Mouse (Mus musculus) MEL (cell line): Measurements from ENCODE around the gene Etv4. TPM values are rescaled to one million over a fixed set of nuclear protein-coding genes. Genes with fewer than 3 reads are reported as not detected.

ENCODE experiments used
- DNase-seq: peaks from one replicate; pipeline ENCODE4 v3.0.0; 2011; ENCODE audit warnings: low read depth, low spot score
- H3K27ac ChIP-seq: 2 replicates; pipeline ENCODE4 v1.5.1; 2012; ENCODE audit warnings: low read depth, mild to moderate bottlenecking, control low read depth, low read length, moderate library complexity; ENCODE audit not compliant: control insufficient read depth
- H3K27me3 ChIP-seq, 2 experiments: fragments of 150-350 bp in 1 of 2; sonication (generic) in 1 of 2; 2 replicates each; pipeline ENCODE4 v1.6.1; 2012; ENCODE audit warnings: low read length in 2 of 2, mild to moderate bottlenecking in 2 of 2, improper control_type of control experiment in 1 of 2, moderate library complexity in 1 of 2; ENCODE audit not compliant: insufficient read depth in 2 of 2, control insufficient read depth in 1 of 2
- H3K36me3 ChIP-seq, 2 experiments: 2 replicates each; pipeline ENCODE4 v1.6.1; 2012 to 2014; ENCODE audit warnings: low read length in 2 of 2, improper control_type of control experiment in 1 of 2, inconsistent platforms in 1 of 2, mild to moderate bottlenecking in 1 of 2; ENCODE audit not compliant: insufficient read depth in 2 of 2, control insufficient read depth in 1 of 2
- H3K4me1 ChIP-seq, 2 experiments: fragments of 150-350 bp in 1 of 2; sonication (generic) in 1 of 2; 2 replicates each; pipeline ENCODE4 v1.6.1; 2012; ENCODE audit warnings: low read length in 2 of 2, improper control_type of control experiment in 1 of 2, mild to moderate bottlenecking in 1 of 2; ENCODE audit not compliant: insufficient read depth in 2 of 2, control insufficient read depth in 1 of 2
- H3K4me3 ChIP-seq, 2 experiments: fragments of 150-350 bp in 1 of 2; sonication (generic) in 1 of 2; 2 replicates each; pipeline ENCODE4 v1.5.1; 2012; ENCODE audit warnings: low read depth in 2 of 2, low read length in 2 of 2, mild to moderate bottlenecking in 2 of 2, moderate library complexity in 2 of 2, control low read depth in 1 of 2, improper control_type of control experiment in 1 of 2; ENCODE audit not compliant: control insufficient read depth in 1 of 2, insufficient read depth in 1 of 2
- H3K79me2 ChIP-seq: 2 replicates; pipeline ENCODE4 v1.6.1; 2012; ENCODE audit warnings: mild to moderate bottlenecking, low read length, moderate library complexity; ENCODE audit not compliant: control insufficient read depth, poor library complexity, insufficient read depth
- H3K9ac ChIP-seq: 2 replicates; pipeline ENCODE4 v1.6.1; 2012; ENCODE audit warnings: low read depth, mild to moderate bottlenecking, control low read depth, low read length, moderate library complexity; ENCODE audit not compliant: control insufficient read depth, poor library complexity, severe bottlenecking
- H3K9me3 ChIP-seq: fragments of 150-350 bp; sonication (generic); replicated peaks from 2 replicates; pipeline ENCODE4 v1.6.1; 2012; ENCODE audit warnings: mild to moderate bottlenecking, low read length, improper control_type of control experiment, moderate library complexity; ENCODE audit not compliant: insufficient read depth
- CHD2 ChIP-seq: IDR thresholded peaks from 2 replicates; pipeline ENCODE4 v1.6.1; 2011; ENCODE audit warnings: low read length, improper control_type of control experiment
- E2F4 ChIP-seq: IDR thresholded peaks from 2 replicates; pipeline ENCODE4 v1.6.1; 2011; ENCODE audit warnings: low read depth, low read length, improper control_type of control experiment, borderline replicate concordance
- ETS1 ChIP-seq: IDR thresholded peaks from 2 replicates; pipeline ENCODE4 v1.6.1; 2012; ENCODE audit warnings: low read depth, mild to moderate bottlenecking, inconsistent platforms, low read length, improper control_type of control experiment, moderate library complexity
- GABPA ChIP-seq: IDR thresholded peaks from 2 replicates; pipeline ENCODE4 v1.6.1; 2012; ENCODE audit warnings: low read depth, mild to moderate bottlenecking, inconsistent platforms, low read length, improper control_type of control experiment, moderate library complexity
- HCFC1 ChIP-seq: IDR thresholded peaks from 2 replicates; pipeline ENCODE4 v1.6.1; 2012; ENCODE audit warnings: low read depth, mild to moderate bottlenecking, inconsistent platforms, low read length, improper control_type of control experiment, moderate library complexity
- KAT2A ChIP-seq: conservative IDR thresholded peaks from 2 replicates; pipeline ENCODE4 v1.6.1; 2012; ENCODE audit warnings: low read depth, low read length, improper control_type of control experiment, inconsistent platforms
- MAZ ChIP-seq: IDR thresholded peaks from 2 replicates; pipeline ENCODE4 v1.6.1; 2012; ENCODE audit warnings: low read depth, mild to moderate bottlenecking, inconsistent platforms, low read length, improper control_type of control experiment
- MEF2A ChIP-seq: IDR thresholded peaks from 2 replicates; pipeline ENCODE4 v1.6.1; 2014; ENCODE audit warnings: low read depth, mild to moderate bottlenecking, inconsistent platforms, low read length, improper control_type of control experiment; ENCODE audit not compliant: poor library complexity, insufficient replicate concordance, severe bottlenecking; ENCODE audit errors: extremely low read depth
- MYB ChIP-seq: IDR thresholded peaks from 2 replicates; pipeline ENCODE4 v1.6.1; 2011; ENCODE audit warnings: mild to moderate bottlenecking, low read depth, low read length, improper control_type of control experiment
- NELFE ChIP-seq: IDR thresholded peaks from 2 replicates; pipeline ENCODE4 v1.6.1; 2011; ENCODE audit warnings: low read depth, low read length, improper control_type of control experiment
- POLR2AphosphoS5 ChIP-seq: IDR thresholded peaks from 2 replicates; pipeline ENCODE4 v1.6.1; 2012; ENCODE audit warnings: low read depth, borderline replicate concordance, mild to moderate bottlenecking, inconsistent platforms, low read length, moderate library complexity, mixed read lengths
- RAD21 ChIP-seq: IDR thresholded peaks from 2 replicates; pipeline ENCODE4 v1.6.1; 2011; ENCODE audit warnings: mild to moderate bottlenecking, low read depth, low read length, improper control_type of control experiment
- TBP ChIP-seq: IDR thresholded peaks from 2 replicates; pipeline ENCODE4 v1.8.0; 2011; ENCODE audit warnings: low read depth, low read length, improper control_type of control experiment
- TCF12 ChIP-seq: IDR thresholded peaks from 2 replicates; pipeline ENCODE4 v1.6.1; 2014; ENCODE audit warnings: low read depth, mild to moderate bottlenecking, inconsistent platforms, low read length, improper control_type of control experiment, moderate library complexity
- USF1 ChIP-seq: IDR thresholded peaks from 2 replicates; pipeline ENCODE4 v1.6.1; 2014; ENCODE audit warnings: low read depth, mild to moderate bottlenecking, inconsistent platforms, low read length, improper control_type of control experiment, moderate library complexity
- USF2 ChIP-seq, 2 experiments: IDR thresholded peaks; 2 replicates each; pipeline ENCODE4 v1.6.1; 2011 to 2012; ENCODE audit warnings: improper control_type of control experiment in 2 of 2, low read length in 2 of 2, borderline replicate concordance in 1 of 2, inconsistent platforms in 1 of 2, low read depth in 1 of 2, mild to moderate bottlenecking in 1 of 2; ENCODE audit not compliant: insufficient read depth in 1 of 2
- polyA plus RNA-seq, 2 experiments: library from polyadenylated mRNA; stranded (reverse) in 1 of 2; unstranded in 1 of 2; fragments of >175 nt in 1 of 2; fragments of >200 nt in 1 of 2; gene quantifications; 2 replicates each; pipeline versions ENCODE4 v1.2.1 to v1.2.4; 2012; ENCODE audit warnings: low replicate concordance in 2 of 2, low read depth in 1 of 2; ENCODE audit not compliant: insufficient read length in 2 of 2, insufficient read depth in 1 of 2, missing spikeins in 1 of 2
- total RNA-seq: library from RNA; depleted of rRNA; stranded (reverse); fragments of 300-350 nt; gene quantifications from 2 replicates; pipeline ENCODE4 v1.2.3, GENCODE M21; 2012

Etv4 gene
- total and polyA plus RNA-seq, 3 experiments: 16.5 to 22.1 TPM; not detected in 1

GRCm38 (mm10) chr11:101768721-101769120 is 16.4 kb downstream of the Etv4 start:
- Histone ChIP-seq H3K36me3 (peaks cover 0 to 12% of the 10 kb centered on the region in 2 experiments; a peak in 2 of 4 replicates), H3K27ac (no peak overlapping the region), H3K4me1 (no peaks in the 10 kb centered on the region), H3K9me3 (no peaks in the 10 kb centered on the region), H3K27me3 (no peaks in the 10 kb centered on the region), H3K79me2 (no peaks in the 10 kb centered on the region), H3K9ac (no peak overlapping the region), H3K4me3 (no peak overlapping the region)
- no peak for DNase-seq
- TF ChIP-seq KAT2A (no peak), USF1 (no peak), HCFC1 (no peak), MYB (no peak), USF2 (IDR thresholded peaks at IDR 0.05; ENCODE audit: borderline replicate concordance in 1 of 2, insufficient read depth in 1 of 2, low read depth in 1 of 2, low read length in 2 of 2) (no peak), NELFE (no peak), ETS1 (no peak), RAD21 (no peak), MAZ (no peak), TCF12 (no peak)

- Histone ChIP-seq H3K27me3 (no peaks in the 10 kb centered on the region), H3K27ac (no peak overlapping the region), H3K4me1 (no peaks in the 10 kb centered on the region), H3K36me3 (peaks cover 0 to 15% of the 10 kb centered on the region in 2 experiments; a peak in 2 of 4 replicates), H3K4me3 (no peak overlapping the region), H3K9me3 (no peaks in the 10 kb centered on the region), H3K79me2 (no peaks in the 10 kb centered on the region), H3K9ac (no peak overlapping the region)
- TF ChIP-seq RAD21 (no peak), MEF2A (no peak)
- DNase-seq: no peak
These were observed 17.8 kb downstream of the Etv4 start for GRCm38 (mm10) chr11:101767326-101767725.

GRCm38 (mm10) chr11:101764546-101764945 is 20.6 kb downstream of the Etv4 start:
- Histone ChIP-seq H3K9me3 (no peaks in the 10 kb centered on the region), H3K4me3 (no peak overlapping the region), H3K9ac (no peak overlapping the region), H3K36me3 (peaks cover 0 to 19% of the 10 kb centered on the region in 2 experiments; a peak in 2 of 4 replicates), H3K27ac (no peak overlapping the region), H3K27me3 (no peaks in the 10 kb centered on the region), H3K4me1 (no peaks in the 10 kb centered on the region), H3K79me2 (no peaks in the 10 kb centered on the region)
- DNase-seq: no peak
- TF ChIP-seq CHD2 (no peak), E2F4 (no peak), MYB (no peak), POLR2AphosphoS5 (no peak), MEF2A (no peak), TBP (no peak), GABPA (no peak)
